15 mouse cellular contexts compared by ENCODE assay signal in the genomic region with DNA sequence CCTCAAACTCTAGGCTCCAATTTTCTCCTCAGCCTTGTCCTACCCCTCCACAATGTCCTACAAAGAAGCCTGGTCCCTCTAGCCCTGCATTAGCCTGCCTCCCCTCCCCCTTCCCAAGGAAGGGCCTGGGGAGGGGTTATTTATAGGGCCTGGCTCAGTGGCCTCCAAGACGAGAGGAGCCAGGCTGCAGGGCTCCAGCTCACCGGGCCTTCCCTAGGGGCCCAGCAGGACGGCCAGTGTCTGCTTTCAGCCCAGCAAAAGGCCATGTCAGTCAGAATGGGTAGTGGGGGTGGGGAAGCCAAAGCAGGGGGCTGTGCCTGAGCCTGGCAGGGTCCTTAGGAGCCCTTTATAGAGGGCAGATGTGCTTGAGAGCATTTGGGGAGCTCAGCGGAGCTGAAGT. TPM values are rescaled to one million over a fixed set of nuclear protein-coding genes. Genes with fewer than 3 reads are reported as not detected.
A peak's percentile ranks its signal among the peaks of the same experiment; 100 is the strongest.
DNase-seq lines count a peak whose midpoint lies in the region; ATAC-seq and TF ChIP-seq lines count a peak whose summit lies in the region.
"Had no signal": no experiment of that assay in that cellular context is flagged by ENCODE, and none has a peak within 500 bp of the region (broad histone marks: within the 10 kb centered on the region; RNA-seq: fewer than 3 reads in every experiment).

No protein-coding gene starts in this region.

- peaks cover 7% of the 10 kb centered on the region for H3K4me1 ChIP-seq in midbrain, embryonic 11.5 days (ENCODE audit: control insufficient read depth, insufficient read depth, low read length)
- H3K4me1 ChIP-seq in midbrain, embryonic 16.5 days (ENCODE audit: control insufficient read depth, insufficient read depth, low read length): no peaks in the 10 kb centered on the region
- H3K4me1 ChIP-seq in limb, embryonic 14.5 days (ENCODE audit: control insufficient read depth, insufficient read depth, low read length): peaks cover 4% of the 10 kb centered on the region; the same call in 1 of the 2 replicates

- H3K9ac ChIP-seq in midbrain, embryonic 11.5 days (ENCODE audit: low read length): peak overlapping the region; percentile 36; the same call in 1 of the 2 replicates
- H3K9ac ChIP-seq in midbrain, embryonic 16.5 days (ENCODE audit: low read depth, low read length): no peak overlapping the region
- peak overlapping the region; percentile 12; the same call in 1 of the 2 replicates for H3K9ac ChIP-seq in limb, embryonic 14.5 days (ENCODE audit: low read depth, low read length, severe bottlenecking)
- H3K9ac ChIP-seq: forebrain, postnatal 0 days; hindbrain, embryonic 14.5 days had no signal

- 1% methylated on average over 4 of the region's 4 CpGs for WGBS in midbrain, embryonic 11.5 days
- 6% methylated on average over 4 of the region's 4 CpGs for WGBS in midbrain, embryonic 16.5 days
- 13% methylated on average over 4 of the region's 4 CpGs for WGBS in limb, embryonic 14.5 days

- H3K4me3 ChIP-seq in midbrain, embryonic 11.5 days (ENCODE audit: low read depth, low read length): no peak overlapping the region
- no peak overlapping the region for H3K4me3 ChIP-seq in midbrain, embryonic 16.5 days (ENCODE audit: low read depth, low read length)
- no peak overlapping the region for H3K4me3 ChIP-seq in limb, embryonic 14.5 days (replicated peaks; ENCODE audit: low read length)
- H3K4me3 ChIP-seq: left cerebral cortex, adult 2 months had no signal

- DNase-seq in heart, adult 11 months: peak; percentile 93
- no peak for DNase-seq in heart, postnatal 36 days
- DNase-seq in midbrain, embryonic 11.5 days (ENCODE audit: low spot score, missing footprints): peak; percentile 88
- DNase-seq in gastrocnemius, postnatal 14 days: peak; percentile 74
- DNase-seq in limb, embryonic 14.5 days (ENCODE audit: low spot score): no peak
- DNase-seq in kidney, postnatal 14 days: no peak
- DNase-seq: cerebellum, postnatal 14 days; forebrain, postnatal 0 days; lung, postnatal 36 days; thymus, postnatal 4 days had no signal

- no peak overlapping the region for H3K27ac ChIP-seq in midbrain, embryonic 11.5 days (ENCODE audit: low read depth, low read length)
- H3K27ac ChIP-seq in midbrain, embryonic 16.5 days (ENCODE audit: low read length): no peak overlapping the region
- no peak overlapping the region for H3K27ac ChIP-seq in limb, embryonic 14.5 days (replicated peaks; ENCODE audit: low read depth, low read length)
- H3K27ac ChIP-seq: hindbrain, embryonic 14.5 days; left cerebral cortex, adult 2 months had no signal

- H3K4me2 ChIP-seq in midbrain, embryonic 11.5 days: no peak overlapping the region
- H3K4me2 ChIP-seq in midbrain, embryonic 16.5 days (ENCODE audit: low read length): no peak overlapping the region
- no peak overlapping the region for H3K4me2 ChIP-seq in limb, embryonic 14.5 days (replicated peaks; ENCODE audit: low read depth, low read length, severe bottlenecking)
- H3K4me2 ChIP-seq: hindbrain, embryonic 14.5 days had no signal

- TF ChIP-seq POLR2A in limb, embryonic 14.5 days (IDR thresholded peaks at IDR 0.05; ENCODE audit: borderline replicate concordance, extremely low read depth, insufficient read depth, insufficient read length): no peak

- intact Hi-C loops in heart, postnatal 36 days (cut with DNase I): no loop called here
- intact Hi-C loops in gastrocnemius, postnatal 14 days (cut with DNase I; ENCODE audit: low total_unique reads): loop anchor here (5.0 kb wide), 1 partner anchor 40 kb away; no protein-coding TSS in a partner anchor

- H3K27me3 ChIP-seq in midbrain, embryonic 11.5 days (ENCODE audit: control insufficient read depth, insufficient read depth, low read length): no peaks in the 10 kb centered on the region; the same call in none of the 2 replicates
- no peaks in the 10 kb centered on the region; the same call in 1 of the 2 replicates for H3K27me3 ChIP-seq in midbrain, embryonic 16.5 days (ENCODE audit: control insufficient read depth, insufficient read depth, low read depth, low read length)
- H3K27me3 ChIP-seq in limb, embryonic 14.5 days (ENCODE audit: control insufficient read depth, insufficient read depth, low read length): no peaks in the 10 kb centered on the region

- ATAC-seq in midbrain, embryonic 11.5 days (ENCODE audit: low FRiP score): peak; percentile 40
- ATAC-seq in midbrain, embryonic 16.5 days: no peak
- no peak for ATAC-seq in limb, embryonic 14.5 days (ENCODE audit: low FRiP score, low read depth)
- no peak for ATAC-seq in megakaryocyte, adult 5-6 weeks (ENCODE audit: poor library complexity, severe bottlenecking)
- ATAC-seq: forebrain, postnatal 0 days had no signal

- no peaks in the 10 kb centered on the region for H3K9me3 ChIP-seq in midbrain, embryonic 11.5 days (ENCODE audit: control insufficient read depth, low read length)
- no peaks in the 10 kb centered on the region for H3K9me3 ChIP-seq in midbrain, embryonic 16.5 days (replicated peaks; ENCODE audit: control insufficient read depth, low read length, poor library complexity, severe bottlenecking)
- no peaks in the 10 kb centered on the region for H3K9me3 ChIP-seq in limb, embryonic 14.5 days (ENCODE audit: control insufficient read depth, low read length)

- H3K36me3 ChIP-seq in midbrain, embryonic 11.5 days (ENCODE audit: control insufficient read depth, insufficient read depth, low read length): no peaks in the 10 kb centered on the region
- H3K36me3 ChIP-seq in midbrain, embryonic 16.5 days (ENCODE audit: control insufficient read depth, insufficient read depth, low read length): no peaks in the 10 kb centered on the region
- no peaks in the 10 kb centered on the region for H3K36me3 ChIP-seq in limb, embryonic 14.5 days (ENCODE audit: control insufficient read depth, insufficient read depth, low read length)

RNA-seq across cellular contexts. Expression of gene Smtnl2, which starts 5.9 kb away (rescaled TPM):
- total RNA-seq in heart, postnatal 36 days (2021): 10 to 100 TPM; 18.2 to 19.5 TPM
- polyA plus RNA-seq in midbrain, embryonic 11.5 days (2014; fragmentation: Nextera tagmentation; extraction: Ambion mirVana): 3.7 and 4.1 TPM in 2 replicates
- polyA plus RNA-seq in midbrain, embryonic 16.5 days (2015; fragmentation: Nextera tagmentation; extraction: Ambion mirVana): 10.3 and 12.2 TPM in 2 replicates
- total RNA-seq in gastrocnemius, postnatal 14 days (2021): 100 to 1,000 TPM; 160 to 162 TPM
- 23.9 and 24.2 TPM in 2 replicates for polyA plus RNA-seq in limb, embryonic 14.5 days (2012; rRNA removed)
- polyA plus RNA-seq in limb, embryonic 14.5 days (2014; fragmentation: Nextera tagmentation; extraction: Ambion mirVana): 31.9 and 33.2 TPM in 2 replicates
- not detected in 2 replicates for total RNA-seq in megakaryocyte, adult 5-6 weeks (2015)
- total RNA-seq in megakaryocyte, adult 5-6 weeks (2017): not detected in 2 replicates

RNA-seq across cellular contexts. Expression of gene Ggt6, which starts 17.9 kb away (rescaled TPM):
- total RNA-seq in heart, postnatal 36 days (2021): not detected
- not detected in 2 replicates for polyA plus RNA-seq in midbrain, embryonic 11.5 days (2014; fragmentation: Nextera tagmentation; extraction: Ambion mirVana)
- polyA plus RNA-seq in midbrain, embryonic 16.5 days (2015; fragmentation: Nextera tagmentation; extraction: Ambion mirVana): not detected in 2 replicates
- under 1 TPM; 0.18 to 0.38 TPM for total RNA-seq in gastrocnemius, postnatal 14 days (2021)
- polyA plus RNA-seq in limb, embryonic 14.5 days (2012; rRNA removed): 4.6 and 4.9 TPM in 2 replicates
- polyA plus RNA-seq in limb, embryonic 14.5 days (2014; fragmentation: Nextera tagmentation; extraction: Ambion mirVana): 4.8 and 5.9 TPM in 2 replicates
- total RNA-seq in megakaryocyte, adult 5-6 weeks (2015): not detected in 2 replicates
- not detected in 2 replicates for total RNA-seq in megakaryocyte, adult 5-6 weeks (2017)
- total RNA-seq: forebrain, postnatal 0 days had no signal
- polyA plus RNA-seq: forebrain, postnatal 0 days had no signal

RNA-seq across cellular contexts. Expression of gene Mybbp1a, which starts 23.8 kb away (rescaled TPM):
- total RNA-seq in heart, postnatal 36 days (2021): 10 to 100 TPM; 45.9 to 46.8 TPM
- 142 and 144 TPM in 2 replicates for polyA plus RNA-seq in midbrain, embryonic 11.5 days (2014; fragmentation: Nextera tagmentation; extraction: Ambion mirVana)
- 61.1 and 67.6 TPM in 2 replicates for polyA plus RNA-seq in midbrain, embryonic 16.5 days (2015; fragmentation: Nextera tagmentation; extraction: Ambion mirVana)
- total RNA-seq in gastrocnemius, postnatal 14 days (2021): 10 to 100 TPM; 58.7 to 62.8 TPM
- 103 and 110 TPM in 2 replicates for polyA plus RNA-seq in limb, embryonic 14.5 days (2012; rRNA removed)
- polyA plus RNA-seq in limb, embryonic 14.5 days (2014; fragmentation: Nextera tagmentation; extraction: Ambion mirVana): 123 and 127 TPM in 2 replicates
- total RNA-seq in megakaryocyte, adult 5-6 weeks (2015): 62.4 and 71.7 TPM in 2 replicates
- 35.4 and 36.0 TPM in 2 replicates for total RNA-seq in megakaryocyte, adult 5-6 weeks (2017)

RNA-seq across cellular contexts. Expression of gene Tekt1, which starts 55.1 kb away (rescaled TPM):
- total RNA-seq in heart, postnatal 36 days (2021): not detected
- polyA plus RNA-seq in midbrain, embryonic 11.5 days (2014; fragmentation: Nextera tagmentation; extraction: Ambion mirVana): 4.2 and 5.3 TPM in 2 replicates
- polyA plus RNA-seq in midbrain, embryonic 16.5 days (2015; fragmentation: Nextera tagmentation; extraction: Ambion mirVana): 11.1 and 13.5 TPM in 2 replicates
- under 1 TPM; 0.78 TPM for total RNA-seq in gastrocnemius, postnatal 14 days (2021)
- 0.87 and 1.3 TPM in 2 replicates for polyA plus RNA-seq in limb, embryonic 14.5 days (2012; rRNA removed)
- 1.5 and 2.2 TPM in 2 replicates for polyA plus RNA-seq in limb, embryonic 14.5 days (2014; fragmentation: Nextera tagmentation; extraction: Ambion mirVana)
- total RNA-seq in megakaryocyte, adult 5-6 weeks (2015): not detected in 2 replicates
- total RNA-seq in megakaryocyte, adult 5-6 weeks (2017): not detected in 2 replicates
- polyA plus RNA-seq: liver, embryonic 16.5 days had no signal

Comparison
In these comparisons a context has a peak if more than half of its experiments do, and no peak if none do; other contexts are left out.
1. DNase-seq: peak in heart, adult 11 months (single experiment), midbrain, embryonic 11.5 days (single experiment) and gastrocnemius, postnatal 14 days (single experiment); none in heart, postnatal 36 days (0 of 2), limb, embryonic 14.5 days (single experiment) and kidney, postnatal 14 days (single experiment).
2. RNA of gene Smtnl2, which starts 5.9 kb away (total RNA-seq): 160 to 162 TPM in gastrocnemius, postnatal 14 days and 18.2 to 19.5 TPM in heart, postnatal 36 days; not detected in megakaryocyte, adult 5-6 weeks; every median in the first group is over 10 times any median in the second.